Mouse (Mus musculus): ENCODE measurements at regions not wholly inside any gene's neighbourhood (a gene's known extent, or its start where the extent isn't known, plus 50 kb on each side); places are given as distances from the start of the nearest gene placed in this dataset.

GRCm38 (mm10) chr13:115423761-115424160 lies 322.0 kb upstream of the Itga1 start:
- Histone ChIP-seq H3K36me3 (ENCODE audit: control insufficient read depth, insufficient read depth) (no peaks in the 10 kb centered on the region), H3K27me3 (replicated peaks; ENCODE audit: control insufficient read depth, insufficient read depth, low read length) (no peaks in the 10 kb centered on the region), H3K9me3 (ENCODE audit: control insufficient read depth, low read length) (no peaks in the 10 kb centered on the region), H3K27ac (ENCODE audit: low read length) (no peak overlapping the region), H3K4me3 (replicated peaks; ENCODE audit: low read length) (no peak overlapping the region), H3K4me1 (replicated peaks; ENCODE audit: control insufficient read depth, insufficient read depth, low read length) (peaks cover 8% of the 10 kb centered on the region), H3K9ac (replicated peaks; ENCODE audit: low read depth, low read length) (no peak overlapping the region), H3K4me2 (ENCODE audit: low read length) (no peak overlapping the region)
- ATAC-seq, result no peak
- WGBS, result 89% methylated on average over 3 of the region's 3 CpGs

DNA sequence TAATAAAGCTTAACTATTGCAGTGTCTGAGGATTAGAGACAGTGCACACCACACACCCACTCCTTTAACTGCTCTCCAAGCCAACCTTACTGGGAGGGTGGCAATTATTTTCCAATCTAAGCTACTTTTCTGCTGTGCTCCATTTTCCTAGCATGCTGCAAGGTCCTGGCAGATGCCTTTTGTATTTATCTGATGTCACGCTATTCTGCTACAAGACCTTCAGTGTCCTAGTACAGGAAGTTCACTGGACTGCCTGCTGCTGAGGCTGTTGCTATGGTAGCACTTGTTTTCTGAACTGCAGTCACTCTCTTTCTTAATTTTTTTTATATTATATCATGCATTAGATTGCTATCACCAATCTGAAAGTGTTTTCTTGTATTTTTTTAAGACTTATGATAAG lies 319.7 kb upstream of the Itga1 start:
- ATAC-seq, result peak; percentile 49
- Histone ChIP-seq H3K27me3 (replicated peaks; ENCODE audit: control insufficient read depth, insufficient read depth, low read length) (no peaks in the 10 kb centered on the region), H3K4me3 (replicated peaks; ENCODE audit: low read length) (no peak overlapping the region), H3K9ac (replicated peaks; ENCODE audit: low read depth, low read length) (no peak overlapping the region), H3K9me3 (ENCODE audit: control insufficient read depth, low read length) (no peaks in the 10 kb centered on the region), H3K4me2 (ENCODE audit: low read length) (no peak overlapping the region), H3K27ac (ENCODE audit: low read length) (no peak overlapping the region), H3K4me1 (replicated peaks; ENCODE audit: control insufficient read depth, insufficient read depth, low read length) (no peaks in the 10 kb centered on the region), H3K36me3 (ENCODE audit: control insufficient read depth, insufficient read depth) (no peaks in the 10 kb centered on the region)
- WGBS, result 10% methylated on average over 1 of the region's 1 CpGs

GRCm38 (mm10) chr13:115417829-115418228 lies 316.1 kb upstream of the Itga1 start:
- 55% methylated on average over 4 of the region's 4 CpGs for whole genome bisulfite sequencing
- H3K4me3 ChIP-seq (replicated peaks; ENCODE audit: low read length), result no peak overlapping the region
- no peaks in the 10 kb centered on the region for H3K27me3 ChIP-seq (replicated peaks; ENCODE audit: control insufficient read depth, insufficient read depth, low read length)
- no peaks in the 10 kb centered on the region for H3K36me3 ChIP-seq (ENCODE audit: control insufficient read depth, insufficient read depth)
- no peak overlapping the region for H3K27ac ChIP-seq (ENCODE audit: low read length)
- no peak overlapping the region for H3K9ac ChIP-seq (replicated peaks; ENCODE audit: low read depth, low read length)
- H3K4me1 ChIP-seq (replicated peaks; ENCODE audit: control insufficient read depth, insufficient read depth, low read length), result 0 out of 2 replicates have a peak, but pooled peaks cover 6% of the 10 kb centered on the region
- H3K9me3 ChIP-seq (ENCODE audit: control insufficient read depth, low read length), result no peaks in the 10 kb centered on the region
- no peak overlapping the region for H3K4me2 ChIP-seq (ENCODE audit: low read length)
- ATAC-seq, result no peak

DNA sequence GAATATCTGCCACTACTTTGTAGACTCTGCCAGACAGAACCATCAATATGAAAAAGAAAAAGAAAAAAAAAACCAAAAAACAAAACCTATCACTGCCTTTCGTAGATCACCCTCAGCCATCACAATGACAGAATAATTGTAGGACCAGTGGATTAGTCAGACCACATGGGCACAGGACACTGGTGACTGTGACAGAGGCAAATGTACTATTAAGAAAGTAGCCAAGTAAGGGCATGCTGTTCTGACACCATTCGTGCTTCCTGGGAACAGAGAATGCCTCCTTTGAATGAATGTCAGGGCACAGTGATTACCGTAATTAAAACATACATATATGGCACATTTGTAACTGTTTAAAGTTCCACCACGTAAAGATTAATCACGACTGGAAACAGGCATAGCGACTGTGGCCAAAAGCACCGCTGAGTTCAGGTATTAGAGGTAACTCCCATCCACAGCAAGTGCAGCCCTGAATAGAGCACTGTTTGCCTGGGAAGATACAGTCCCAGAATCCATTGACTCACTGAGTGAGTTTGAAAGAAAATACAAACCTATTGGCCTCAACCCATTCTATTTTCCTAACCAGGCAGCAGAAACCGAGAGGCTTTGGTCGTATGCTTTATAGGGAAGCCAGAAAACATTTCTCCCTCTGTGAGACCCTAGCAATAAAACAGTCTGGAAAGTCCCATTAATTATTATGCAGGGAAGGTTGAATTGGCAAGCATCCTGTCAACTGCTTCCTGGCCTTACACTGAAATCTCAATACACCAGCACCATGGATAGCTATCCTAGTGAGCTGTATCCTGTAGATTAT lies 312.2 kb upstream of the Itga1 start:
- Histone ChIP-seq H3K4me3 (replicated peaks; ENCODE audit: low read length) (no peak overlapping the region), H3K9ac (replicated peaks; ENCODE audit: low read depth, low read length) (no peak overlapping the region), H3K4me1 (replicated peaks; ENCODE audit: control insufficient read depth, insufficient read depth, low read length) (0 out of 2 replicates have a peak, but pooled peaks cover 6% of the 10 kb centered on the region), H3K27ac (ENCODE audit: low read length) (no peak overlapping the region), H3K4me2 (ENCODE audit: low read length) (no peak overlapping the region), H3K36me3 (ENCODE audit: control insufficient read depth, insufficient read depth) (no peaks in the 10 kb centered on the region), H3K9me3 (ENCODE audit: control insufficient read depth, low read length) (no peaks in the 10 kb centered on the region), H3K27me3 (replicated peaks; ENCODE audit: control insufficient read depth, insufficient read depth, low read length) (no peaks in the 10 kb centered on the region)
- ATAC-seq, result peak; percentile 81
- WGBS, result 27% methylated on average over 9 of the region's 9 CpGs

DNA sequence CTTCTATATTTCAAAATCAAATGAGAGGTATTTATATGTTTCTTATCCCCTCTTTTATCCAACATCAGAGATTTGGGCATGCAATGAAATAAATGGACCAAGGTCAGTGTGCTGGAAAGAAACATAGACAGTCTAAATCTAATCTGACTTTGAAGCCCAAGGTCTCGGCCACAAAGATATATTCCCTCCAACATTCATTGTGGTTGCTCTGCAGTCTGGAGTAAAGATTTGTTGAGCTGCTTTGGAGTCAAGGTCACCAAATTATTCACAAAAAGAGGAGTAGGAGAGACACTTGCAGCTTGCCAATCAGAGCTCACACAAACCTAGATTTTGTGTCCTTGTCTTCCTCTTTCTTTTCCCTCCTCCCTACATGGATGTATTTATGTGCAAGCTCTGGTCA lies 304.2 kb upstream of the Itga1 start:
- Histone ChIP-seq H3K36me3 (ENCODE audit: control insufficient read depth, insufficient read depth) (no peaks in the 10 kb centered on the region), H3K9me3 (ENCODE audit: control insufficient read depth, low read length) (no peaks in the 10 kb centered on the region), H3K9ac (replicated peaks; ENCODE audit: low read depth, low read length) (no peak overlapping the region), H3K27ac (ENCODE audit: low read length) (no peak overlapping the region), H3K4me3 (replicated peaks; ENCODE audit: low read length) (no peak overlapping the region), H3K4me1 (replicated peaks; ENCODE audit: control insufficient read depth, insufficient read depth, low read length) (no peaks in the 10 kb centered on the region), H3K4me2 (ENCODE audit: low read length) (no peak overlapping the region), H3K27me3 (replicated peaks; ENCODE audit: control insufficient read depth, insufficient read depth, low read length) (no peaks in the 10 kb centered on the region)
- whole genome bisulfite sequencing, result 93% methylated on average over 1 of the region's 1 CpGs
- no peak for ATAC-seq

DNA sequence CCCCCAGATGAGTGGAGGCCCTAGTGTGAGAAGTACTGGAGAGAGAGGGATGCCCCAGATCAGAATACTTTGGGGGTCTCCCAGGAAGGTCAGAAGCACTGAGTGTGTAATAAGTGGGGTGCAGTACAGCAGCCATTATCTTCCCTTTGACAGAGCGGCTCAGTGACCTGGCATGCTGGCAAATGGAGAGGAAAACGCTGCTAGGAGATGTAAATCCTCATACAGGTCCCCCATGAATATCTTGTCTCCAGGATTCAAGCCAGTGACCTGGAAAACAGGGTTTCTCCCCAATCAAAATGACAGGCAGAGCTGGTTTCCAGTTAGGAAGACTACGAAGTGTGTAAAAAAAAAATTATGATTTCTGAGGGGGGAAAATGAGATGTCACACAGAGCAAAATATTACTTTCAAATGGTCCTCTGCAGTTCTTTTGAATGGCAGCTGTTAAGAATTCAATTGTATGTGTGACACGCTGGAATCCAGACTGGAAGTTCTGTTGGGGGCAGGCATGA lies 299.0 kb upstream of the Itga1 start:
- 58% methylated on average over 4 of the region's 4 CpGs for WGBS
- ATAC-seq, result no peak; the same call in 1 of the 2 replicates

GRCm38 (mm10) chr13:115379682-115380081 lies 277.9 kb upstream of the Itga1 start:
- 68% methylated on average over 3 of the region's 3 CpGs for WGBS
- ATAC-seq, result no peak
- Histone ChIP-seq H3K9ac (replicated peaks; ENCODE audit: low read depth, low read length) (no peak overlapping the region), H3K4me1 (replicated peaks; ENCODE audit: control insufficient read depth, insufficient read depth, low read length) (no peaks in the 10 kb centered on the region), H3K27ac (ENCODE audit: low read length) (no peak overlapping the region), H3K9me3 (ENCODE audit: control insufficient read depth, low read length) (no peaks in the 10 kb centered on the region), H3K4me3 (replicated peaks; ENCODE audit: low read length) (no peak overlapping the region), H3K27me3 (replicated peaks; ENCODE audit: control insufficient read depth, insufficient read depth, low read length) (no peaks in the 10 kb centered on the region), H3K4me2 (ENCODE audit: low read length) (no peak overlapping the region), H3K36me3 (ENCODE audit: control insufficient read depth, insufficient read depth) (no peaks in the 10 kb centered on the region)

More for the DNA sequence above, 299.0 kb upstream of the Itga1 start:
- Histone ChIP-seq H3K9me3 (ENCODE audit: control insufficient read depth, low read length) (no peaks in the 10 kb centered on the region), H3K27me3 (replicated peaks; ENCODE audit: control insufficient read depth, insufficient read depth, low read length) (no peaks in the 10 kb centered on the region), H3K27ac (ENCODE audit: low read length) (no peak overlapping the region), H3K4me1 (replicated peaks; ENCODE audit: control insufficient read depth, insufficient read depth, low read length) (no peaks in the 10 kb centered on the region), H3K4me2 (ENCODE audit: low read length) (no peak overlapping the region), H3K36me3 (ENCODE audit: control insufficient read depth, insufficient read depth) (no peaks in the 10 kb centered on the region), H3K4me3 (replicated peaks; ENCODE audit: low read length) (no peak overlapping the region), H3K9ac (replicated peaks; ENCODE audit: low read depth, low read length) (no peak overlapping the region)

GRCm38 (mm10) chr13:115376180-115376880 lies 274.6 kb upstream of the Itga1 start:
- Histone ChIP-seq H3K27me3 (replicated peaks; ENCODE audit: control insufficient read depth, insufficient read depth, low read length) (no peaks in the 10 kb centered on the region), H3K4me2 (ENCODE audit: low read length) (no peak overlapping the region), H3K36me3 (ENCODE audit: control insufficient read depth, insufficient read depth) (no peaks in the 10 kb centered on the region), H3K9ac (replicated peaks; ENCODE audit: low read depth, low read length) (no peak overlapping the region), H3K27ac (ENCODE audit: low read length) (no peak overlapping the region), H3K4me3 (replicated peaks; ENCODE audit: low read length) (no peak overlapping the region), H3K9me3 (ENCODE audit: control insufficient read depth, low read length) (no peaks in the 10 kb centered on the region), H3K4me1 (replicated peaks; ENCODE audit: control insufficient read depth, insufficient read depth, low read length) (no peaks in the 10 kb centered on the region)
- 84% methylated on average over 16 of the region's 16 CpGs for WGBS
- ATAC-seq, result no peak

GRCm38 (mm10) chr13:115361457-115361856 lies 259.7 kb upstream of the Itga1 start:
- Histone ChIP-seq H3K9me3 (ENCODE audit: control insufficient read depth, low read length) (no peaks in the 10 kb centered on the region), H3K27me3 (replicated peaks; ENCODE audit: control insufficient read depth, insufficient read depth, low read length) (no peaks in the 10 kb centered on the region), H3K4me1 (replicated peaks; ENCODE audit: control insufficient read depth, insufficient read depth, low read length) (no peaks in the 10 kb centered on the region), H3K9ac (replicated peaks; ENCODE audit: low read depth, low read length) (no peak overlapping the region), H3K27ac (ENCODE audit: low read length) (no peak overlapping the region), H3K4me3 (replicated peaks; ENCODE audit: low read length) (no peak overlapping the region), H3K36me3 (ENCODE audit: control insufficient read depth, insufficient read depth) (no peaks in the 10 kb centered on the region), H3K4me2 (ENCODE audit: low read length) (no peak overlapping the region)
- ATAC-seq, result no peak
- WGBS, result 88% methylated on average over 8 of the region's 8 CpGs
